In genomic region chr6:95934561-95934960, GRCm38 (mm10) we compare ENCODE assay signal across 20 mouse cellular contexts.
A peak's percentile ranks its signal among the peaks of the same experiment; 100 is the strongest.
DNase-seq lines count a peak whose midpoint lies in the region; ATAC-seq and TF ChIP-seq lines count a peak whose summit lies in the region.
"Had no signal": no experiment of that assay in that cellular context is flagged by ENCODE, and none has a peak within 500 bp of the region (broad histone marks: within the 10 kb centered on the region; RNA-seq: fewer than 3 reads in every experiment).

No protein-coding gene starts in this region.

- no peaks in the 10 kb centered on the region for H3K27me3 ChIP-seq in lung, embryonic 14.5 days (ENCODE audit: insufficient read depth, low read length)
- no peaks in the 10 kb centered on the region for H3K27me3 ChIP-seq in intestine, embryonic 15.5 days (replicated peaks)
- H3K27me3 ChIP-seq in liver, embryonic 16.5 days (ENCODE audit: control insufficient read depth, insufficient read depth, low read depth, low read length), result no peaks in the 10 kb centered on the region
- H3K27me3 ChIP-seq: embryonic facial prominence, embryonic 13.5 days; forebrain, embryonic 15.5 days; limb, embryonic 12.5 days; neural tube, embryonic 15.5 days had no signal

- no peaks in the 10 kb centered on the region for H3K4me1 ChIP-seq in lung, embryonic 14.5 days (ENCODE audit: insufficient read depth)
- no peaks in the 10 kb centered on the region for H3K4me1 ChIP-seq in intestine, embryonic 15.5 days (replicated peaks)
- H3K4me1 ChIP-seq in liver, embryonic 16.5 days (ENCODE audit: control insufficient read depth, low read depth, low read length), result no peaks in the 10 kb centered on the region; the same call in 1 of the 2 replicates
- H3K4me1 ChIP-seq: embryonic facial prominence, embryonic 13.5 days; forebrain, embryonic 15.5 days; limb, embryonic 12.5 days; neural tube, embryonic 15.5 days had no signal

- H3K9ac ChIP-seq in lung, embryonic 14.5 days, result no peak overlapping the region
- no peak overlapping the region for H3K9ac ChIP-seq in intestine, embryonic 15.5 days
- no peak overlapping the region for H3K9ac ChIP-seq in liver, embryonic 16.5 days (ENCODE audit: low read depth, low read length)
- H3K9ac ChIP-seq: embryonic facial prominence, embryonic 13.5 days; forebrain, embryonic 15.5 days; hindbrain, embryonic 14.5 days; limb, embryonic 12.5 days; neural tube, embryonic 15.5 days had no signal

- peak; percentile 8 to 38 for DNase-seq in kidney, adult 8-10 months
- no peak for DNase-seq in kidney, adult 18-20 months
- DNase-seq in lung, embryonic 14.5 days, result peak; percentile 61
- no peak for DNase-seq in lung, postnatal 4 days
- DNase-seq in left cerebral cortex, postnatal 4 days, result no peak
- DNase-seq: cerebellum, adult 2 months; gastrocnemius, postnatal 14 days; heart, adult 18-20 months; heart, postnatal 36 days; lung, postnatal 14 days; thymus, postnatal 36 days had no signal

- H3K27ac ChIP-seq in lung, embryonic 14.5 days (ENCODE audit: low read depth), result no peak overlapping the region
- H3K27ac ChIP-seq in intestine, embryonic 15.5 days, result peak overlapping the region; percentile 22; the same call in 1 of the 2 replicates
- H3K27ac ChIP-seq in liver, embryonic 16.5 days (ENCODE audit: low read length), result peak overlapping the region; percentile 54; the same call in 1 of the 2 replicates
- H3K27ac ChIP-seq: embryonic facial prominence, embryonic 13.5 days; forebrain, embryonic 15.5 days; hindbrain, embryonic 14.5 days; limb, embryonic 12.5 days; neural tube, embryonic 15.5 days had no signal

- no peak for ATAC-seq in lung, embryonic 14.5 days (ENCODE audit: insufficient read depth)
- peak; percentile 69 for ATAC-seq in intestine, embryonic 15.5 days
- ATAC-seq in liver, embryonic 16.5 days (ENCODE audit: low read depth), result peak; percentile 79
- ATAC-seq: forebrain, embryonic 15.5 days; midbrain, embryonic 16.5 days; Patski had no signal

- no peaks in the 10 kb centered on the region for H3K9me3 ChIP-seq in lung, embryonic 14.5 days (ENCODE audit: low read depth, low read length)
- H3K9me3 ChIP-seq in intestine, embryonic 15.5 days, result no peaks in the 10 kb centered on the region
- H3K9me3 ChIP-seq in liver, embryonic 16.5 days (replicated peaks; ENCODE audit: control insufficient read depth, low read length), result no peaks in the 10 kb centered on the region
- H3K9me3 ChIP-seq: embryonic facial prominence, embryonic 13.5 days; forebrain, embryonic 15.5 days; limb, embryonic 12.5 days; neural tube, embryonic 15.5 days had no signal

- intact Hi-C loops in left cerebral cortex, postnatal 4 days (cut with DNase I), result no loop called here

- TF ChIP-seq CTCF in lung, embryonic 14.5 days (IDR thresholded peaks at IDR 0.05; ENCODE audit: low read depth), result no peak

- 19% methylated on average over 1 of the region's 1 CpGs for WGBS in lung, embryonic 14.5 days
- 5% methylated on average over 1 of the region's 1 CpGs for WGBS in intestine, embryonic 15.5 days
- 35% methylated on average over 1 of the region's 1 CpGs for WGBS in liver, embryonic 16.5 days (ENCODE audit: insufficient replicate concordance)

- no peaks in the 10 kb centered on the region for H3K36me3 ChIP-seq in lung, embryonic 14.5 days (ENCODE audit: insufficient read depth)
- H3K36me3 ChIP-seq in intestine, embryonic 15.5 days, result no peaks in the 10 kb centered on the region
- H3K36me3 ChIP-seq in liver, embryonic 16.5 days (ENCODE audit: control insufficient read depth, insufficient read depth), result no peaks in the 10 kb centered on the region
- H3K36me3 ChIP-seq: embryonic facial prominence, embryonic 13.5 days; forebrain, embryonic 15.5 days; limb, embryonic 12.5 days; neural tube, embryonic 15.5 days had no signal

- no peak overlapping the region for H3K4me3 ChIP-seq in lung, embryonic 14.5 days (ENCODE audit: low read depth, low read length)
- no peak overlapping the region for H3K4me3 ChIP-seq in intestine, embryonic 15.5 days (replicated peaks)
- no peak overlapping the region for H3K4me3 ChIP-seq in liver, embryonic 16.5 days (ENCODE audit: low read depth, low read length)
- H3K4me3 ChIP-seq: embryonic facial prominence, embryonic 13.5 days; forebrain, embryonic 15.5 days; limb, embryonic 12.5 days; neural tube, embryonic 15.5 days had no signal

- H3K4me2 ChIP-seq in lung, embryonic 14.5 days, result no peak overlapping the region
- H3K4me2 ChIP-seq in intestine, embryonic 15.5 days (replicated peaks), result no peak overlapping the region
- H3K4me2 ChIP-seq in liver, embryonic 16.5 days (ENCODE audit: low read depth, low read length), result no peak overlapping the region
- H3K4me2 ChIP-seq: embryonic facial prominence, embryonic 13.5 days; forebrain, embryonic 15.5 days; hindbrain, embryonic 14.5 days; limb, embryonic 12.5 days; neural tube, embryonic 15.5 days had no signal

Comparison
In these comparisons a context has a peak if more than half of its experiments do, and no peak if none do; other contexts are left out.
1. DNase-seq: peak in kidney, adult 8-10 months (2 of 2) and lung, embryonic 14.5 days (single experiment); none in kidney, adult 18-20 months (single experiment), lung, postnatal 4 days (0 of 2) and left cerebral cortex, postnatal 4 days (single experiment).